Mouse (Mus musculus): Measurements from ENCODE around the gene Olfr996. TPM values are rescaled to one million over a fixed set of nuclear protein-coding genes. Genes with fewer than 3 reads are reported as not detected.
"Not testable (repeated sequence)": the region's sequence is repeated elsewhere in the genome, so short reads cannot be mapped to it uniquely, and the experiment has no call there.

Gene Olfr996
- total RNA-seq (2015; ENCODE audit: low replicate concordance) = not detected in 2 replicates
- total RNA-seq (2017; ENCODE audit: low replicate concordance) = not detected in 2 replicates

- ATAC-seq (replicated peaks; ENCODE audit: low FRiP score, poor library complexity, severe bottlenecking) = no peak
These were observed at the start of gene Olfr996 for GRCm38 (mm10) chr2:85578915-85579314. Gene Olfr996, plus strand, starts transcription at chr2:85579215.

- no peak for ATAC-seq (replicated peaks; ENCODE audit: low FRiP score, poor library complexity, severe bottlenecking)
These were observed 46.8 kb upstream of the Olfr996 start for GRCm38 (mm10) chr2:85532082-85532778.

GRCm38 (mm10) chr2:85533934-85534333, 45.1 kb upstream of the Olfr996 start:
- ATAC-seq (replicated peaks; ENCODE audit: low FRiP score, poor library complexity, severe bottlenecking) = no peak

GRCm38 (mm10) chr2:85554806-85555205, 24.2 kb upstream of the Olfr996 start:
- ATAC-seq (replicated peaks; ENCODE audit: low FRiP score, poor library complexity, severe bottlenecking) = no peak

- ATAC-seq (replicated peaks; ENCODE audit: low FRiP score, poor library complexity, severe bottlenecking) = no peak
These were observed 18.8 kb upstream of the Olfr996 start for GRCm38 (mm10) chr2:85560226-85560625.

- no peak for ATAC-seq (replicated peaks; ENCODE audit: low FRiP score, poor library complexity, severe bottlenecking)
These were observed 17.8 kb upstream of the Olfr996 start for GRCm38 (mm10) chr2:85561187-85561586.

GRCm38 (mm10) chr2:85588648-85589047, 9.6 kb downstream of the Olfr996 start, which contains the start of gene Olfr998:
Gene Olfr998, plus strand, starts transcription at chr2:85588948.
- not testable (repeated sequence) for ATAC-seq (replicated peaks; ENCODE audit: low FRiP score, poor library complexity, severe bottlenecking)

GRCm38 (mm10) chr2:85611803-85612202, 32.8 kb downstream of the Olfr996 start, which contains the start of gene Olfr1000:
Gene Olfr1000, minus strand, starts transcription at chr2:85611903.
- ATAC-seq (replicated peaks; ENCODE audit: low FRiP score, poor library complexity, severe bottlenecking) = no peak

Other genes with a start within 250 kb of the Olfr996 start
- not detected in 2 replicates for gene Olfr987, start 239.9 kb upstream of the Olfr996 start, total RNA-seq (2015; ENCODE audit: low replicate concordance)
- gene Olfr987, start 239.9 kb upstream of the Olfr996 start, total RNA-seq (2017; ENCODE audit: low replicate concordance) = not detected in 2 replicates
- gene Olfr988, start 216.0 kb upstream of the Olfr996 start, total RNA-seq (2015; ENCODE audit: low replicate concordance) = not detected in 2 replicates
- not detected in 2 replicates for gene Olfr988, start 216.0 kb upstream of the Olfr996 start, total RNA-seq (2017; ENCODE audit: low replicate concordance)
- not detected in 2 replicates for gene Olfr992, start 169.7 kb upstream of the Olfr996 start, total RNA-seq (2015; ENCODE audit: low replicate concordance)
- not detected in 2 replicates for gene Olfr992, start 169.7 kb upstream of the Olfr996 start, total RNA-seq (2017; ENCODE audit: low replicate concordance)
- not detected in 2 replicates for gene Olfr993, start 164.3 kb upstream of the Olfr996 start, total RNA-seq (2015; ENCODE audit: low replicate concordance)
- not detected in 2 replicates for gene Olfr993, start 164.3 kb upstream of the Olfr996 start, total RNA-seq (2017; ENCODE audit: low replicate concordance)
- gene Olfr994, start 142.8 kb upstream of the Olfr996 start, total RNA-seq (2015; ENCODE audit: low replicate concordance) = not detected in 2 replicates
- gene Olfr994, start 142.8 kb upstream of the Olfr996 start, total RNA-seq (2017; ENCODE audit: low replicate concordance) = not detected in 2 replicates
- not detected in 2 replicates for gene Olfr995, start 135.6 kb upstream of the Olfr996 start, total RNA-seq (2015; ENCODE audit: low replicate concordance)
- gene Olfr995, start 135.6 kb upstream of the Olfr996 start, total RNA-seq (2017; ENCODE audit: low replicate concordance) = 2.5 TPM in 1 of 2 replicates, not detected in the other
- not detected in 2 replicates for gene 4833423E24Rik, start 60.2 kb upstream of the Olfr996 start, total RNA-seq (2015; ENCODE audit: low replicate concordance)
- not detected in 2 replicates for gene 4833423E24Rik, start 60.2 kb upstream of the Olfr996 start, total RNA-seq (2017; ENCODE audit: low replicate concordance)
- gene Olfr998, start 9.7 kb downstream of the Olfr996 start, total RNA-seq (2015; ENCODE audit: low replicate concordance) = not detected in 2 replicates
- not detected in 2 replicates for gene Olfr998, start 9.7 kb downstream of the Olfr996 start, total RNA-seq (2017; ENCODE audit: low replicate concordance)
- gene Olfr1000, start 32.7 kb downstream of the Olfr996 start, total RNA-seq (2015; ENCODE audit: low replicate concordance) = not detected in 2 replicates
- gene Olfr1000, start 32.7 kb downstream of the Olfr996 start, total RNA-seq (2017; ENCODE audit: low replicate concordance) = not detected in 2 replicates
- not detected in 2 replicates for gene Olfr1002, start 71.5 kb downstream of the Olfr996 start, total RNA-seq (2015; ENCODE audit: low replicate concordance)
- not detected in 2 replicates for gene Olfr1002, start 71.5 kb downstream of the Olfr996 start, total RNA-seq (2017; ENCODE audit: low replicate concordance)
- not detected in 2 replicates for gene Olfr154, start 85.2 kb downstream of the Olfr996 start, total RNA-seq (2015; ENCODE audit: low replicate concordance)
- not detected in 2 replicates for gene Olfr154, start 85.2 kb downstream of the Olfr996 start, total RNA-seq (2017; ENCODE audit: low replicate concordance)
- not detected in 2 replicates for gene Olfr1006, start 99.6 kb downstream of the Olfr996 start, total RNA-seq (2015; ENCODE audit: low replicate concordance)
- gene Olfr1006, start 99.6 kb downstream of the Olfr996 start, total RNA-seq (2017; ENCODE audit: low replicate concordance) = not detected in 2 replicates
- gene Olfr1008, start 110.2 kb downstream of the Olfr996 start, total RNA-seq (2015; ENCODE audit: low replicate concordance) = not detected in 2 replicates
- gene Olfr1008, start 110.2 kb downstream of the Olfr996 start, total RNA-seq (2017; ENCODE audit: low replicate concordance) = not detected in 2 replicates
- not detected in 2 replicates for gene Olfr1009, start 136.2 kb downstream of the Olfr996 start, total RNA-seq (2015; ENCODE audit: low replicate concordance)
- gene Olfr1009, start 136.2 kb downstream of the Olfr996 start, total RNA-seq (2017; ENCODE audit: low replicate concordance) = not detected in 2 replicates
- not detected in 2 replicates for gene Olfr1012, start 183.6 kb downstream of the Olfr996 start, total RNA-seq (2015; ENCODE audit: low replicate concordance)
- not detected in 2 replicates for gene Olfr1012, start 183.6 kb downstream of the Olfr996 start, total RNA-seq (2017; ENCODE audit: low replicate concordance)
- not detected in 2 replicates for gene Olfr1013, start 187.9 kb downstream of the Olfr996 start, total RNA-seq (2015; ENCODE audit: low replicate concordance)
- gene Olfr1013, start 187.9 kb downstream of the Olfr996 start, total RNA-seq (2017; ENCODE audit: low replicate concordance) = not detected in 2 replicates
- gene Olfr1014, start 193.5 kb downstream of the Olfr996 start, total RNA-seq (2015; ENCODE audit: low replicate concordance) = not detected in 2 replicates
- not detected in 2 replicates for gene Olfr1014, start 193.5 kb downstream of the Olfr996 start, total RNA-seq (2017; ENCODE audit: low replicate concordance)
- gene Olfr1015, start 202.8 kb downstream of the Olfr996 start, total RNA-seq (2015; ENCODE audit: low replicate concordance) = not detected in 2 replicates
- 1.1 TPM in 1 of 2 replicates, not detected in the other for gene Olfr1015, start 202.8 kb downstream of the Olfr996 start, total RNA-seq (2017; ENCODE audit: low replicate concordance)
- gene Olfr1016, start 223.3 kb downstream of the Olfr996 start, total RNA-seq (2015; ENCODE audit: low replicate concordance) = not detected in 2 replicates
- gene Olfr1016, start 223.3 kb downstream of the Olfr996 start, total RNA-seq (2017; ENCODE audit: low replicate concordance) = 1.4 TPM in 1 of 2 replicates, not detected in the other
- not detected in 2 replicates for gene Olfr1018, start 239.3 kb downstream of the Olfr996 start, total RNA-seq (2015; ENCODE audit: low replicate concordance)
- gene Olfr1018, start 239.3 kb downstream of the Olfr996 start, total RNA-seq (2017; ENCODE audit: low replicate concordance) = not detected in 2 replicates

Measured in erythroblast, adult 5-6 weeks (primary cell).